Mouse (Mus musculus) regulatory T cell (primary cell): ENCODE measurements at regions not wholly inside any gene's neighbourhood (a gene's known extent, or its start where the extent isn't known, plus 50 kb on each side); places are given as distances from the start of the nearest gene placed in this dataset.
"Not testable (repeated sequence)": the region's sequence is repeated elsewhere in the genome, so short reads cannot be mapped to it uniquely, and the experiment has no call there.

Experiments used
- in situ Hi-C: fragments of 300-600 bp; cut with MboI, MseI; formaldehyde crosslinking; loops from one replicate; pipeline ENCODE4 v1.15.1; 2025; ENCODE audit warnings: high pct_unique_total_duplicates

- in situ Hi-C loops = loop anchor here (25.0 kb wide), 1 partner anchor 1470 kb away; no protein-coding TSS in a partner anchor
These were observed 740.9 kb downstream of the Abca13 start for GRCm38 (mm10) chr11:9932360-9933265.

GRCm38 (mm10) chr11:9962696-9963202, 771.0 kb downstream of the Abca13 start:
- in situ Hi-C loops = no loop called here

- in situ Hi-C loops = no loop called here
These were observed 791.2 kb downstream of the Abca13 start for GRCm38 (mm10) chr11:9982974-9983373.

GRCm38 (mm10) chr11:9994601-9995166, 802.9 kb downstream of the Abca13 start:
- in situ Hi-C loops = no loop called here

- in situ Hi-C loops = no loop called here
These were observed 803.6 kb downstream of the Abca13 start for GRCm38 (mm10) chr11:9995356-9995755.

GRCm38 (mm10) chr11:9997532-9998138, 805.9 kb downstream of the Abca13 start:
- in situ Hi-C loops = no loop called here

GRCm38 (mm10) chr11:10002170-10002569, 810.4 kb downstream of the Abca13 start:
- in situ Hi-C loops = no loop called here

GRCm38 (mm10) chr11:10006881-10007280, 815.1 kb downstream of the Abca13 start:
- in situ Hi-C loops = no loop called here

GRCm38 (mm10) chr11:10046593-10046992, 854.9 kb downstream of the Abca13 start:
- in situ Hi-C loops = no loop called here

GRCm38 (mm10) chr11:10051584-10052210, 860.0 kb downstream of the Abca13 start:
- in situ Hi-C loops = no loop called here

- in situ Hi-C loops = no loop called here
These were observed 880.1 kb downstream of the Abca13 start for GRCm38 (mm10) chr11:10071881-10072280.

- in situ Hi-C loops = no loop called here
These were observed 896.2 kb downstream of the Abca13 start for GRCm38 (mm10) chr11:10087939-10088338.

GRCm38 (mm10) chr11:10102314-10102713, 910.6 kb downstream of the Abca13 start:
- in situ Hi-C loops = not testable (repeated sequence)

GRCm38 (mm10) chr11:10105077-10105476, 913.3 kb downstream of the Abca13 start:
- in situ Hi-C loops = no loop called here

GRCm38 (mm10) chr11:10142161-10142560, 950.4 kb downstream of the Abca13 start:
- in situ Hi-C loops = no loop called here

GRCm38 (mm10) chr11:10149160-10149559, 957.4 kb downstream of the Abca13 start:
- in situ Hi-C loops = no loop called here

- in situ Hi-C loops = loop anchor here (25.0 kb wide), 1 partner anchor 1392 kb away; no protein-coding TSS in a partner anchor
These were observed 960.2 kb upstream of the Vwc2 start for GRCm38 (mm10) chr11:10153836-10154235.

GRCm38 (mm10) chr11:10193738-10194137, 920.3 kb upstream of the Vwc2 start:
- in situ Hi-C loops = no loop called here

- in situ Hi-C loops = no loop called here
These were observed 919.2 kb upstream of the Vwc2 start for GRCm38 (mm10) chr11:10194774-10195173.

GRCm38 (mm10) chr11:10201021-10201420, 913.0 kb upstream of the Vwc2 start:
- in situ Hi-C loops = no loop called here

- in situ Hi-C loops = no loop called here
These were observed 908.8 kb upstream of the Vwc2 start for GRCm38 (mm10) chr11:10205257-10205656.
